Mouse (Mus musculus) liver, embryonic 11.5 days (tissue): ENCODE data around the gene Gbe1. TPM values are rescaled to one million over a fixed set of nuclear protein-coding genes. Genes with fewer than 3 reads are reported as not detected.

Experiments used
- ATAC-seq: fragments of 200-750 bp; cut with Nextera tagmentation; replicated peaks from 2 replicates; pipeline ENCODE4 v1.8.0; 2017; ENCODE audit warnings: moderate number of reproducible peaks, mild to moderate bottlenecking, moderate TSS enrichment, moderate library complexity; ENCODE audit not compliant: low FRiP score
- DNase-seq: peaks from one replicate; pipeline ENCODE4 v3.0.0-alpha.2; 2017; ENCODE audit warnings: low spot score
- H3K27ac ChIP-seq: fragments of 300-500 bp; sonication (generic); 2 replicates; pipeline ENCODE4 v1.5.1; 2014; ENCODE audit warnings: mild to moderate bottlenecking, low read depth, low read length, control low read depth
- H3K27me3 ChIP-seq: fragments of 300-500 bp; sonication (generic); replicated peaks from 2 replicates; pipeline ENCODE4 v1.6.1; 2014; ENCODE audit warnings: low read length, mixed read lengths; ENCODE audit not compliant: control insufficient read depth, insufficient read depth
- H3K36me3 ChIP-seq: fragments of 300-500 bp; sonication (generic); 2 replicates; pipeline ENCODE4 v1.6.1; 2014; ENCODE audit warnings: mild to moderate bottlenecking, low read length, moderate library complexity, mixed read lengths; ENCODE audit not compliant: control insufficient read depth, insufficient read depth
- H3K4me1 ChIP-seq: fragments of 300-500 bp; sonication (generic); replicated peaks from 2 replicates; pipeline ENCODE4 v1.6.1; 2014; ENCODE audit warnings: low read length, mixed read lengths; ENCODE audit not compliant: control insufficient read depth, insufficient read depth
- H3K4me2 ChIP-seq: fragments of 300-500 bp; sonication (generic); 2 replicates; pipeline ENCODE4 v1.6.1; 2014; ENCODE audit warnings: mild to moderate bottlenecking, control low read depth, moderate library complexity
- H3K4me3 ChIP-seq: fragments of 300-500 bp; sonication (generic); 2 replicates; pipeline ENCODE4 v1.5.1; 2014; ENCODE audit warnings: low read depth, low read length, control low read depth
- H3K9ac ChIP-seq: fragments of 300-500 bp; sonication (generic); 2 replicates; pipeline ENCODE4 v1.6.1; 2014; ENCODE audit warnings: low read depth, low read length, control low read depth
- H3K9me3 ChIP-seq: fragments of 300-500 bp; sonication (generic); 2 replicates; pipeline ENCODE4 v1.6.1; 2016; ENCODE audit warnings: low read length, inconsistent platforms, mixed read lengths; ENCODE audit not compliant: control insufficient read depth
- WGBS: fragments of 180-500 bp; shearing (Covaris S2); extraction: QIAGEN DNeasy Blood & Tissue Kit; methylation state at CpG from one replicate; pipeline ENCODE4 v1.1.7; 2014; 5-methylcytosine and 5-hydroxymethylcytosine counted together
- polyA plus RNA-seq: library from polyadenylated mRNA; unstranded; fragments of >200 nt; fragmentation: Nextera tagmentation; extraction: Ambion mirVana; gene quantifications from 2 replicates; pipeline ENCODE4 v1.2.1, GENCODE M21; 2014

The Gbe1 gene
- polyA plus RNA-seq, 1 experiment from 2014 or later, result 9.4 TPM

- no peak overlapping the region for H3K4me2 ChIP-seq
- no peak overlapping the region for H3K27ac ChIP-seq
- H3K4me1 ChIP-seq, result no peaks in the 10 kb centered on the region
- no peak overlapping the region for H3K4me3 ChIP-seq
- WGBS, result 66% methylated on average over 1 of the region's 1 CpGs
- H3K27me3 ChIP-seq, result no peaks in the 10 kb centered on the region
- no peak for ATAC-seq
- no peaks in the 10 kb centered on the region for H3K9me3 ChIP-seq
- H3K36me3 ChIP-seq, result no peaks in the 10 kb centered on the region
- no peak for DNase-seq
- H3K9ac ChIP-seq, result no peak overlapping the region
Measured at GRCm38 (mm10) chr16:70344496-70344895, 30.7 kb downstream of the Gbe1 start.

- WGBS, result 81% methylated on average over 10 of the region's 10 CpGs
- no peaks in the 10 kb centered on the region for H3K36me3 ChIP-seq
- H3K9ac ChIP-seq, result no peak overlapping the region
- H3K4me2 ChIP-seq, result no peak overlapping the region
- ATAC-seq, result no peak
- DNase-seq, result no peak
- H3K27ac ChIP-seq, result no peak overlapping the region
- no peaks in the 10 kb centered on the region for H3K27me3 ChIP-seq
- no peak overlapping the region for H3K4me3 ChIP-seq
- no peaks in the 10 kb centered on the region for H3K9me3 ChIP-seq
- H3K4me1 ChIP-seq, result no peaks in the 10 kb centered on the region
Measured at GRCm38 (mm10) chr16:70345607-70346006, 31.9 kb downstream of the Gbe1 start.

GRCm38 (mm10) chr16:70350011-70350410 lies 36.3 kb downstream of the Gbe1 start:
- Histone ChIP-seq H3K4me1 (no peaks in the 10 kb centered on the region), H3K4me3 (no peak overlapping the region), H3K36me3 (no peaks in the 10 kb centered on the region), H3K27me3 (no peaks in the 10 kb centered on the region), H3K9me3 (no peaks in the 10 kb centered on the region), H3K27ac (no peak overlapping the region), H3K9ac (no peak overlapping the region), H3K4me2 (no peak overlapping the region)
- 86% methylated on average over 8 of the region's 8 CpGs for WGBS
- DNase-seq (no peak), ATAC-seq (no peak)

- WGBS, result 65% methylated on average over 11 of the region's 11 CpGs
- Histone ChIP-seq H3K27me3 (no peaks in the 10 kb centered on the region), H3K27ac (no peak overlapping the region), H3K4me3 (no peak overlapping the region), H3K9me3 (no peaks in the 10 kb centered on the region), H3K4me1 (no peaks in the 10 kb centered on the region), H3K4me2 (no peak overlapping the region), H3K9ac (no peak overlapping the region), H3K36me3 (no peaks in the 10 kb centered on the region)
- no peak for DNase-seq
- ATAC-seq, result no peak
Measured at GRCm38 (mm10) chr16:70351641-70352280, 38.0 kb downstream of the Gbe1 start.

- Histone ChIP-seq H3K36me3 (no peaks in the 10 kb centered on the region), H3K9me3 (no peaks in the 10 kb centered on the region), H3K27me3 (no peaks in the 10 kb centered on the region), H3K4me3 (no peak overlapping the region), H3K4me1 (no peaks in the 10 kb centered on the region), H3K4me2 (no peak overlapping the region), H3K27ac (no peak overlapping the region), H3K9ac (no peak overlapping the region)
- ATAC-seq (no peak), DNase-seq (no peak)
- WGBS, result 71% methylated on average over 3 of the region's 3 CpGs
Measured at GRCm38 (mm10) chr16:70352571-70352970, 38.8 kb downstream of the Gbe1 start.

- Histone ChIP-seq H3K4me2 (no peak overlapping the region), H3K36me3 (no peaks in the 10 kb centered on the region), H3K4me3 (no peak overlapping the region), H3K27ac (no peak overlapping the region), H3K4me1 (no peaks in the 10 kb centered on the region), H3K9me3 (no peaks in the 10 kb centered on the region), H3K27me3 (no peaks in the 10 kb centered on the region), H3K9ac (no peak overlapping the region)
- 42% methylated on average over 2 of the region's 2 CpGs for WGBS
- DNase-seq (no peak), ATAC-seq (no peak)
Measured at GRCm38 (mm10) chr16:70353058-70353457, 39.3 kb downstream of the Gbe1 start.

- H3K9ac ChIP-seq, result no peak overlapping the region
- WGBS, result 80% methylated on average over 6 of the region's 6 CpGs
- no peak for DNase-seq
Measured at GRCm38 (mm10) chr16:70358326-70358725, 44.6 kb downstream of the Gbe1 start.

GRCm38 (mm10) chr16:70365229-70365628 lies 51.5 kb downstream of the Gbe1 start:
- Histone ChIP-seq H3K36me3 (no peaks in the 10 kb centered on the region), H3K9me3 (no peaks in the 10 kb centered on the region), H3K9ac (no peak overlapping the region), H3K4me2 (no peak overlapping the region), H3K27me3 (no peaks in the 10 kb centered on the region), H3K4me1 (no peaks in the 10 kb centered on the region), H3K27ac (no peak overlapping the region), H3K4me3 (no peak overlapping the region)
- DNase-seq, result no peak
- 76% methylated on average over 3 of the region's 3 CpGs for WGBS
- no peak for ATAC-seq

More at GRCm38 (mm10) chr16:70358326-70358725, 44.6 kb downstream of the Gbe1 start:
- H3K9me3 ChIP-seq, result no peaks in the 10 kb centered on the region
- no peak overlapping the region for H3K27ac ChIP-seq
- no peak for ATAC-seq
- no peaks in the 10 kb centered on the region for H3K27me3 ChIP-seq
- no peaks in the 10 kb centered on the region for H3K36me3 ChIP-seq
- H3K4me3 ChIP-seq, result no peak overlapping the region
- H3K4me2 ChIP-seq, result no peak overlapping the region
- no peaks in the 10 kb centered on the region for H3K4me1 ChIP-seq

GRCm38 (mm10) chr16:70381045-70381444 lies 67.3 kb downstream of the Gbe1 start:
- Histone ChIP-seq H3K4me1 (no peaks in the 10 kb centered on the region), H3K9ac (no peak overlapping the region), H3K27me3 (no peaks in the 10 kb centered on the region), H3K36me3 (no peaks in the 10 kb centered on the region), H3K9me3 (no peaks in the 10 kb centered on the region), H3K4me3 (no peak overlapping the region), H3K4me2 (no peak overlapping the region), H3K27ac (no peak overlapping the region)
- DNase-seq, result no peak
- 94% methylated on average over 2 of the region's 2 CpGs for WGBS
- ATAC-seq, result no peak
